Mouse (Mus musculus): ENCODE measurements around the gene Sprr4.
"Not testable (repeated sequence)": the region's sequence is repeated elsewhere in the genome, so short reads cannot be mapped to it uniquely, and the experiment has no call there.

The Sprr4 gene

GRCm38 (mm10) chr3:92500393-92500792 is at the start of gene Sprr4:
Gene Sprr4, minus strand, starts transcription at chr3:92500493.
- DNase-seq (ENCODE audit: extremely low read depth, low read depth, low spot score), result no peak

GRCm38 (mm10) chr3:92534411-92534810 is 34.1 kb upstream of the Sprr4 start, which contains the start of gene 2310046K23Rik:
Gene 2310046K23Rik, minus strand, starts transcription at chr3:92534511.
- DNase-seq (ENCODE audit: extremely low read depth, low read depth, low spot score), result no peak

GRCm38 (mm10) chr3:92512325-92512724 is 12.0 kb upstream of the Sprr4 start:
- DNase-seq (ENCODE audit: extremely low read depth, low read depth, low spot score), result no peak

DNA sequence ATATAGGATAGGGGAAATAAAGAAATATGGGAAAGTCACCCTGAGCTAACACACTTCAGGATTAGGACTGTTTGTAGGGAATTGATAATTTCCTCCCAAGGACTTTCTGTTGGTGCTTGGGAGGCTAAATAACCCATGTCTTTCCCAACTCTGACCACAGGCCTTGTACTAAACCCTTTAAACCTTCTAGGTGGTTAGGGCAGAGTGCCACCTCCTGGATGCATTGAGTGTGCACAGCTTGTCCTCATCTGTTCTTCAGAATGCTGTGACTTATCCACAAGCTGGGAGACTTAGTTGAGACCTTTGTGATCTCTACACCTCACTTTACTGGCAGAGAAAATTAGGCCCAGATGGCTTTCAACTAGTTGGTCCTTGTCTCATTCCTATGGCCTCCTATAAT is 10.5 kb upstream of the Sprr4 start:
- DNase-seq (ENCODE audit: extremely low read depth, low read depth, low spot score), result peak; percentile 21

DNA sequence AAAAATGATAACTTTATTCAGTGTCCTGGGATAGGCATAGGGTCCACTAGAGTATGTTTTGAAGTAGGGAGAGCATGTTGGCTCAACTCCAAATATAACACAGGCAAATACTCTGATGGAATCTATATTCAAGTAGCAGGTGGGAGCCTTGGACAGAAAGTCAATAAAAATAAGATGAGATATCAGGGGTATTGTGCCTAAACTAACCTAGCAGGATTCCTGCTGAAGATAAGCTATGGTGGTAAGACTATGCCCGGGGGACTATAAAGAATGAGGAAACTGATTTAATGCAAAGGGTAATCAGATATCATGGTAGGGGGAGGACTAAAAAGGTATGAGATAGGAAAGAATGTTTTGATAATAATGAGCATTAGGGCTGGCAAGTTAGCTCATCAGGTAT is 7.9 kb upstream of the Sprr4 start:
- DNase-seq (ENCODE audit: extremely low read depth, low read depth, low spot score), result no peak

GRCm38 (mm10) chr3:92503528-92503927 is 3.2 kb upstream of the Sprr4 start:
- DNase-seq (ENCODE audit: extremely low read depth, low read depth, low spot score), result no peak

DNA sequence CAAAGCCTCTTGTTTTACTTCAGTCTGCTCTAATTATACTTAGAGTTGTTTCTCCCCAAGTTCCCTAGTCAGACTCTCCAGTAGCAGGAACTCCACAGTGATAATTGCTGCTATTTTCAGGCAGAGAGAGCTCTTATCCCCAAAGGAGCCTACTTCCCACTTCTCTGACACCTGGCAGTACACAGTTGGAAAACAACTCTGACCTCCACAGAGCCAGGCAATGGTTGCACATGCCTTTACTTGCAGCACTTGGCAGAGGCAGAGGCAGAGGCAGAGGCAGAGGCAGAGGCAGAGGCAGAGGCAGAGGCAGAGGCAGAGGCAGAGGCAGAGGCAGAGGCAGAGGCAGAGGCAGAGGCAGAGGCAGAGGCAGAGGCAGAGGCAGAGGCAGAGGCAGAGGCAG is 10.0 kb downstream of the Sprr4 start:
- not testable (repeated sequence) for DNase-seq (ENCODE audit: extremely low read depth, low read depth, low spot score)

- DNase-seq (ENCODE audit: extremely low read depth, low read depth, low spot score), result no peak
Measured at GRCm38 (mm10) chr3:92486307-92486706, 14.0 kb downstream of the Sprr4 start.

- DNase-seq (ENCODE audit: extremely low read depth, low read depth, low spot score), result peak; percentile 56
Measured at GRCm38 (mm10) chr3:92485863-92486262, 14.4 kb downstream of the Sprr4 start, which contains the start of gene Sprr1a. Gene Sprr1a, minus strand, starts transcription at chr3:92485895.

DNA sequence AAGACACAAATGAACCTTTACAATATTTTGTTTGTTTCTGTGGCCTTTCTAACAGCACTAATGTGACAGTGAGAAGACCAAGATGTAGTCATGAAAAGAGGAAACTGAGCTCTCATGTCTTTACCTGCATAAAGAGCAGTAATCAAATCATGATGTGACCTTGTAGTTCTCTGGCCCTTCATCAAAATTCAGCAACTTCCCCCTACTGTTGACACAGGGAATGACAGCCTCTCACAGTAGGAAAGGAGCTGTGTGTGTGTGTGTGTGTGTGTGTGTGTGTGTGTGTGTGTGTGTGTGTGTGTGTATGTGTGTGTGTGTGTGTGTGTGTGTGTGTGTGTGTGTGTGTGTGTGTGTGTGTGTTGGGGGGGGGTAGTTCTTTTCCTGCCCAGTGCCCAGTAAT is 19.0 kb downstream of the Sprr4 start:
- DNase-seq (ENCODE audit: extremely low read depth, low read depth, low spot score), result not testable (repeated sequence)

GRCm38 (mm10) chr3:92470111-92470510 is 30.2 kb downstream of the Sprr4 start:
- no peak for DNase-seq (ENCODE audit: extremely low read depth, low read depth, low spot score)

- no peak for DNase-seq (ENCODE audit: extremely low read depth, low read depth, low spot score)
Measured at GRCm38 (mm10) chr3:92467424-92467823, 32.9 kb downstream of the Sprr4 start.

DNA sequence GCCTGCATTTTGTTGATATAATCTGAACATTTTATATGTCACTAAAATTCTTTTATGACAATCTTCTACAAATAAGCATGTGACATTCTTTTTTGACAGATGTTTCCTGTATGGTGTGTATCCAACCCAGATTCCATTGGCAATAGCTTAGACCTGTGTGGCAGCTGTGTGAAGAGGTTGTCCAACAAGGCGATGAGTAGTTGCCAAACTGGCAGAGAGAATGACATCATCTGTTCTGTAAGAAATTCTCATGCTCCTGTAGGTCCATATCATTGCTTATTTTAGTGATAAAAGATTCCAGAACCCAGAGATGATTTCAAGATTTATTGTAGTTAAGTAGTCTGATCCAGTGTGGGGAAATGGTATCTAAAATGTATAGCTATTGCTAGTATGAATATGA is 33.7 kb downstream of the Sprr4 start:
- DNase-seq (ENCODE audit: extremely low read depth, low read depth, low spot score), result no peak

- no peak for DNase-seq (ENCODE audit: extremely low read depth, low read depth, low spot score)
Measured at GRCm38 (mm10) chr3:92458620-92459019, 41.7 kb downstream of the Sprr4 start, which contains the start of gene Sprr3. Gene Sprr3, minus strand, starts transcription at chr3:92458720.

DNA sequence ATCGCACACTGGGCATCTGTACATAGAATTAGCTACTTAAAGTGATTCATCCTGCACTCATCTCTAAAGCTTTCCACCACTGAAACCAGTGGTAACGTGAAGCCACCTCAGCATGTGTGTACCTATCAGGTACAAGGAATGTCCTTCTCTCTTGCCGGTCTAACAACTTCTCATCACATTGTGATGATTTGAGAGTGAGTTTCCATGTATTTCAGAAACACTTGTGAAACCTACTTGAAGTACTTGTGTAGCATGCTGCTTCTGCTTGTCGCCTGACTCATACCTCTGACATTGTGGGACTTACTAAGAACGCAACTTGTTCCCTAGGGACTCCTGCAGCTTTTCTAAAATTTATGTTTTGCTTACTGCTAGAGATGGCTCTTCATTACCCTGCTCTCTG is 45.1 kb downstream of the Sprr4 start:
- no peak for DNase-seq (ENCODE audit: extremely low read depth, low read depth, low spot score)
